Mouse (Mus musculus): ENCODE measurements around the gene Tstd2. TPM values are rescaled to one million over a fixed set of nuclear protein-coding genes. Genes with fewer than 3 reads are reported as not detected.
A peak's percentile ranks its signal among the peaks of the same experiment; 100 is the strongest.

The Tstd2 gene
- 21.5 and 25.3 TPM in 2 replicates for polyA plus RNA-seq (2015; fragmentation: Nextera tagmentation; extraction: Ambion mirVana)

DNA sequence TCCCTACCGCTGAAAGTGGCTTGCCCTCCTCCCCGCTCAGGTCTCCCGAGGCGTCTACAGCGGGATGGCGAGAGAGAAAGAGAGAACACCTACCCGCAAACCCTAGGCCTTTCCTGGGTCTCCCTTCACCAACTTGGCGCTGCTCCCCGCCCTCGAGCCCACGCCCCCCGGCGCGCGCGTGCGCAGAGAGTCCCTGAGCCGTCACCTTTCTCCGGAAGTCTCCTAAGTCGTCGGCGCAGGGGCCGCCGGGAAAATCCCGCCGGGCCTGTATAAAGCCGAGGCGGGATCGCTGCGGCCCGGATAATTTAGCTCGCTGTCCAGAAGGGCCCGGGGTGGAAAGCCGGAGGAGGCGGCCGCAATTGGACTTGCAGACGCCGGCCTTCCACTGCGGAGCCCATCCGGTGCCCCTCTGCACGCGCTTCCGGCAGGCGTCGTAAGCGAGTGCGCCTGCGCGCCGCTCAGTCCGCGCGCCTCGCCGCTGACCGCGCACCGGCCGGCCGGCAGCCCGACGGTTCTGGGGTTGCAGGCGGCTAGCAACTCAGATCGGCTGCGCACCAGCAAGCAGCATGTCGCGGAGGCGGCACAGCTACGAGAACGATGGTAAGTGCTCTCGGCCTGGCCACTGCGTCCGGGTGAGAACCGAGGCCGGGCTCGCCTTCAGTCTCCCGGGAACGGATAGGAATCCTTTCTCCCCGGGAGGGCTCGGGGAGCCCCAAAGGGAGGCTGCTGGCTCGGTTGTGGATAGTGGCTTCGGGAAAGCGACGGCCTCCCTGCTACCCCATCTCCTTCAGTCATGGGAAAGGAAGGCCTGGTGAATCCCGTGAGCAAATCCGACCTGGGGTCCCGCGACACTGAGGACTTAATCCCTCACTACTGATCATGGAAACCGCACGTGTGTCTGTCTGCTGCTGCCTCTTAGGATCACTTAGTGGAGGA, at the start of gene Tstd2, which contains the start of gene Ncbp1:
Gene Tstd2, minus strand, starts transcription at position 408 of the 936 bp plus-strand sequence.
Gene Ncbp1, plus strand, starts transcription at position 327 of the 936 bp plus-strand sequence.
- Histone ChIP-seq H3K9me3 (ENCODE audit: control insufficient read depth, low read length) (no peaks in the 10 kb centered on the region), H3K27ac (ENCODE audit: low read length) (peak within 1 kb of the TSS; percentile 99), H3K4me2 (ENCODE audit: low read depth, low read length) (peak within 1 kb of the TSS; percentile 89), H3K4me3 (ENCODE audit: low read length) (peak within 1 kb of the TSS; percentile 95), H3K9ac (ENCODE audit: low read depth, low read length) (peak within 1 kb of the TSS; percentile 93), H3K4me1 (ENCODE audit: control insufficient read depth, insufficient read depth, low read length) (peaks cover 9% of the 10 kb centered on the region), H3K36me3 (ENCODE audit: control insufficient read depth, insufficient read depth, low read length) (no peaks in the 10 kb centered on the region), H3K27me3 (replicated peaks; ENCODE audit: control insufficient read depth, insufficient read depth, low read length) (no peaks in the 10 kb centered on the region)
- WGBS, result under 1% methylated on average over 87 of the region's 90 CpGs
- ATAC-seq, result peak; percentile 94

DNA sequence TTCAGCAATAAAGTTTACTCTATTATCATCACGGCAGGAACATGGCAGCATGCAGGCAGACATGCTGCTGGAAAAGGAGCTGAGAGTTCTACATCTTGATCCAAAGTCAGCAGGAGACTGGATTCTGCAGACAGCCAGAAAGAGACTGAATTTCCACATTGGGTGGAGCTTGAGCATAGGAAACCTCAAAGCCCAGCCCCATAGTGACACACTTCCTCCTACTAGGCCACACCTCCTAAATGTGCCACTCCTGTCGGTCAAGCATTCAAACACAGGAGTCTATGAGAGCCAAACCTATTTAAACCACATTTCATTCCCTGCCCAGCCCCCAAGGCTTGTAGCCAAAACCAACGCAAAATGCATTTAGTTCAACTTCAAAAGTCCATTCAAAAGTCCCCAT, 48.0 kb upstream of the Tstd2 start:
- Histone ChIP-seq H3K9ac (ENCODE audit: low read depth, low read length) (no peak overlapping the region), H3K9me3 (ENCODE audit: control insufficient read depth, low read length) (no peaks in the 10 kb centered on the region), H3K27me3 (replicated peaks; ENCODE audit: control insufficient read depth, insufficient read depth, low read length) (no peaks in the 10 kb centered on the region), H3K4me2 (ENCODE audit: low read depth, low read length) (no peak overlapping the region), H3K4me1 (ENCODE audit: control insufficient read depth, insufficient read depth, low read length) (no peaks in the 10 kb centered on the region), H3K36me3 (ENCODE audit: control insufficient read depth, insufficient read depth, low read length) (peaks cover 10% of the 10 kb centered on the region), H3K4me3 (ENCODE audit: low read length) (no peak overlapping the region), H3K27ac (ENCODE audit: low read length) (no peak overlapping the region)
- no peak for ATAC-seq
- 76% methylated on average over 3 of the region's 3 CpGs for WGBS

DNA sequence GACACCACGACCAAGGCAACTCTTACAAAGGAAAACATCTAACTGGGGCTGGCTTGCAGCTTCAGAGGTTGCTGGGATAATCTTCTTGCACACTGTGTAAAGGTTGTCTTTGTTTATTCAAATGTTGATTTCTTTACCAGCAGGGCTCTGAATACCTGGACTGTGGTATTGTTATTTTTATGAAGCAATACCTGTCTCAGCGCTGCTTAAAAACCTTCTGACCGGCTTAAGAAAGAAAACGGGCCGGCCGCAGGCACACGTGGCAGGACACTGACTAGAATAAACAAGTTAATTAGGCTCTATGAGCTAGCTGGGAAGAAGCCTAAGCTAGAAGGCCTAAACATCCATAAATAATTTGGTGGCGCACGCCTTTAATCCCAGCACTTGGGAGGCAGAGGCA, 47.4 kb upstream of the Tstd2 start:
- Histone ChIP-seq H3K36me3 (ENCODE audit: control insufficient read depth, insufficient read depth, low read length) (peaks cover 10% of the 10 kb centered on the region), H3K27ac (ENCODE audit: low read length) (no peak overlapping the region), H3K4me1 (ENCODE audit: control insufficient read depth, insufficient read depth, low read length) (no peaks in the 10 kb centered on the region), H3K27me3 (replicated peaks; ENCODE audit: control insufficient read depth, insufficient read depth, low read length) (no peaks in the 10 kb centered on the region), H3K9ac (ENCODE audit: low read depth, low read length) (no peak overlapping the region), H3K9me3 (ENCODE audit: control insufficient read depth, low read length) (no peaks in the 10 kb centered on the region), H3K4me3 (ENCODE audit: low read length) (no peak overlapping the region), H3K4me2 (ENCODE audit: low read depth, low read length) (no peak overlapping the region)
- WGBS, result 76% methylated on average over 9 of the region's 9 CpGs
- no peak for ATAC-seq

DNA sequence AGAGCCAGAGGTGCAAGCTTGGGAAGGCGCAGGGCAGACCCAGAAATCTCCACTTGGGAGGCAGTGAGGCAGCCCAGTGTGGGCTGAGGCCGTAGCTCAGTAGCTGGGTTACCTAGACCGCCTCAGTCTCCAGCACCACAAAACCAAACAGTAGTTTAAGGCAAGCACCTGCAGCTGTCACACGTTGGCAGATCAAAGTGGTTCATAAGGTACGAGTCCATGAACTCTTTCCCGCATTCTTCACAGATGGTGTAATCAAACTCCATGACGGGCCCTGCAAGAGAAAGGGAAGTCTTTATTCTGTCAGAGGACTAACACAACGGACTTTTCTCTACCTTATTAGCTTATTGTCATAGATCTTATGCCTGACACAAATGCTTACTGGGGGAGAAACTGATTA, 46.9 kb upstream of the Tstd2 start:
- Histone ChIP-seq H3K36me3 (ENCODE audit: control insufficient read depth, insufficient read depth, low read length) (peaks cover 10% of the 10 kb centered on the region), H3K27me3 (replicated peaks; ENCODE audit: control insufficient read depth, insufficient read depth, low read length) (no peaks in the 10 kb centered on the region), H3K9me3 (ENCODE audit: control insufficient read depth, low read length) (no peaks in the 10 kb centered on the region), H3K4me3 (ENCODE audit: low read length) (no peak overlapping the region), H3K4me2 (ENCODE audit: low read depth, low read length) (no peak overlapping the region), H3K4me1 (ENCODE audit: control insufficient read depth, insufficient read depth, low read length) (no peaks in the 10 kb centered on the region), H3K9ac (ENCODE audit: low read depth, low read length) (no peak overlapping the region), H3K27ac (ENCODE audit: low read length) (no peak overlapping the region)
- ATAC-seq, result no peak
- WGBS, result 69% methylated on average over 8 of the region's 8 CpGs

DNA sequence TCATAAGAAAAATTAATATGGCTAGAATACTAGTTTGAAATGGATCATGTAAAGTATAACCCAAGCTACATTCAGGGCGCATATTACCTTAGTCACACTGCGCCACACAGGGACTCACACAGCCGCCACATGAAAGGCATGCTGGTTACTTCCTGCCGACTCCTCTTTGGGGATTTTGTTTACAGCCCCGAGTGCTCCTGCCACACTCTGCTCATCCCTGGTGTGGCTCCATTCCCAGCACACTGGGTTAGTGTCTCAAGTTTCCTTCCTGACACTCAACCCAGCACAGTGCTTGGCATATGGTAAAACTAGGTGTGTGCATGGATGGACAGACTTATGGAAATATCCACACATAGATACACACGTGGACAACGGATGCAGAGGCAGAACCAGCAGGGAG, 43.7 kb upstream of the Tstd2 start:
- Histone ChIP-seq H3K9me3 (ENCODE audit: control insufficient read depth, low read length) (no peaks in the 10 kb centered on the region), H3K27me3 (replicated peaks; ENCODE audit: control insufficient read depth, insufficient read depth, low read length) (no peaks in the 10 kb centered on the region), H3K27ac (ENCODE audit: low read length) (no peak overlapping the region), H3K9ac (ENCODE audit: low read depth, low read length) (no peak overlapping the region), H3K4me2 (ENCODE audit: low read depth, low read length) (no peak overlapping the region), H3K4me3 (ENCODE audit: low read length) (no peak overlapping the region), H3K4me1 (ENCODE audit: control insufficient read depth, insufficient read depth, low read length) (no peaks in the 10 kb centered on the region), H3K36me3 (ENCODE audit: control insufficient read depth, insufficient read depth, low read length) (peaks cover 14% of the 10 kb centered on the region)
- ATAC-seq, result no peak
- 80% methylated on average over 7 of the region's 7 CpGs for WGBS

DNA sequence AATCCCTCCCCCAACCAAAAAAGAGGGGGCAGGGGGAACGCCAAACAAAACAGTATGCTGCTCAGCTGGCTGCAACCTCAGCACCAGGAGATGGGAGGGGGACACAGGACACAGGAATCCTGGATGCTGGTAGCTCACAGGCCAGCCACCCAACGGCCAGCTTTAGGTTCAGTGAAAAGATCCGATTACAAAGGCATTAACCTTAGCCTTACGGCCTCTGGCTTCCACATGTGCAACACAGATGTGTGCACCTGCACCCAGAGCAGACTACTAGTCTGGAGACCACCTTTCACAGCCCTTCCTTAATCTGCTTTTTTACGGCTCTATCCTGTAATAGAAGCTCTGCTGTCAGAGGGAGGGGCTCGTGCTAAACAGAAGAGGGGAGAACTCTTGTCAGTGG, 42.7 kb upstream of the Tstd2 start:
- H3K9me3 ChIP-seq (ENCODE audit: control insufficient read depth, low read length), result no peaks in the 10 kb centered on the region
- H3K36me3 ChIP-seq (ENCODE audit: control insufficient read depth, insufficient read depth, low read length), result peaks cover 11% of the 10 kb centered on the region
- no peak for ATAC-seq
- H3K27me3 ChIP-seq (replicated peaks; ENCODE audit: control insufficient read depth, insufficient read depth, low read length), result no peaks in the 10 kb centered on the region
- H3K4me3 ChIP-seq (ENCODE audit: low read length), result no peak overlapping the region
- no peak overlapping the region for H3K4me2 ChIP-seq (ENCODE audit: low read depth, low read length)
- H3K27ac ChIP-seq (ENCODE audit: low read length), result no peak overlapping the region
- H3K4me1 ChIP-seq (ENCODE audit: control insufficient read depth, insufficient read depth, low read length), result no peaks in the 10 kb centered on the region
- H3K9ac ChIP-seq (ENCODE audit: low read depth, low read length), result no peak overlapping the region
- WGBS, result 56% methylated on average over 6 of the region's 6 CpGs

DNA sequence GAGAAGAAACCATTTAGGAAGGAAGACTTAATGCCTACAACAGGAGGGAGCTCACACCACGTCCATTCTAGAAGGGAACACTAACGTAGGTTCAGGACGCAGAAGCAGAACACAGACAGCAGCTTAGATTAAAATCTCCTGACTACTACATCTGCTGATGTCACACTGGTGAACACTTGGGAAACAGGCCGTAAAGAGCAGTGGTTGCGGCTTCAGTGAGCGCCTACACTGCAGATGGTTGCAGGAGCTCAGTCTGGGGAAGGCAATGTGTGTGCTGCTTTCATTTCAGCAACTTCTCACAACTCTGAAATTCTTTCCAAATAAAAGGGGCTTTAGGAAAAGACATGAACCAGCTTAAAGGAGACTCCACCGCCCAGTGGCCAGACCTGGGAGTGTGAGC, 39.0 kb upstream of the Tstd2 start:
- H3K36me3 ChIP-seq (ENCODE audit: control insufficient read depth, insufficient read depth, low read length), result peaks cover 37% of the 10 kb centered on the region
- no peak overlapping the region for H3K4me3 ChIP-seq (ENCODE audit: low read length)
- no peak overlapping the region for H3K27ac ChIP-seq (ENCODE audit: low read length)
- WGBS, result 85% methylated on average over 7 of the region's 7 CpGs
- no peaks in the 10 kb centered on the region for H3K27me3 ChIP-seq (replicated peaks; ENCODE audit: control insufficient read depth, insufficient read depth, low read length)
- no peak for ATAC-seq
- no peaks in the 10 kb centered on the region for H3K9me3 ChIP-seq (ENCODE audit: control insufficient read depth, low read length)
- H3K4me2 ChIP-seq (ENCODE audit: low read depth, low read length), result no peak overlapping the region
- no peaks in the 10 kb centered on the region for H3K4me1 ChIP-seq (ENCODE audit: control insufficient read depth, insufficient read depth, low read length)
- H3K9ac ChIP-seq (ENCODE audit: low read depth, low read length), result no peak overlapping the region

DNA sequence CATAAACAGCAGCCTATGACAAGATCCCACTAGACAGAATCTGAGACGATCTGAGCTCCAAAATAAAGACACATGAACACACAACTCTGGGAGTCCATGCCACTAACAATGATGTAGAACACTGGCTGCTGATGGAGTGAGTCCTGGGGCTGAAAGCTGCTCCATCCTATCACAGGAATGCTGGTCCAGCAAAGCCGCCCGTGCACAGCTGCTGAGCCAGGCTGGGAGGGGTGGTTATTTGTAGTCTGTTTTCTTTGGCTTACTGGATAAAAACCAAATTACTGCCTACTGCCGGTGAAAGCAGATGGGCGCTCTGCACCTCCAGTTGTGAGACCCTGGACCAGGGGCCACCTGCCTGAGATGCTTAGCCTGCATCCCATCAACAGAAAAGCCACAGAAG, 38.5 kb upstream of the Tstd2 start:
- no peak overlapping the region for H3K9ac ChIP-seq (ENCODE audit: low read depth, low read length)

DNA sequence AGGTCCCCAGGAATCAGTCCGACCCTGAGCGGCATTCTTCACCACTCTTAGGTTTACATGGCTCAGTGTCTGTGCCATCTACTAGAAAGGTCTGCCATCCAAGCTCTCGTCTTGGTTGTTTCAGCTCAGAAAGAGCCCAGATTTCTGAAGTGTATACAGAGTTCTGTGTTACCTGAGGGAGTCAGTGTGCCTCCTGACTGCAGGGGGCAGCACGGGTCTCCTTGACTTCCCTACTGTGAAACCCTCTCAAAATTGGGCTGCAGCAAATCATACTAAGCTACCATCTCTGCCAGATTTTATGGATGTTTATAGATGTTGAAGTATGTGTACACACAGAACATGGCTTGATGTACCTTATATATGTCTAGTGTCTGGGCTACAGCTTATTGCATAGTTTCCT, 37.8 kb upstream of the Tstd2 start:
- ATAC-seq, result no peak
- H3K36me3 ChIP-seq (ENCODE audit: control insufficient read depth, insufficient read depth, low read length), result peaks cover 38% of the 10 kb centered on the region
- no peaks in the 10 kb centered on the region for H3K9me3 ChIP-seq (ENCODE audit: control insufficient read depth, low read length)
- no peaks in the 10 kb centered on the region for H3K4me1 ChIP-seq (ENCODE audit: control insufficient read depth, insufficient read depth, low read length)
- H3K9ac ChIP-seq (ENCODE audit: low read depth, low read length), result no peak overlapping the region
- WGBS, result 74% methylated on average over 4 of the region's 4 CpGs
- no peak overlapping the region for H3K27ac ChIP-seq (ENCODE audit: low read length)
- H3K4me2 ChIP-seq (ENCODE audit: low read depth, low read length), result no peak overlapping the region
- H3K27me3 ChIP-seq (replicated peaks; ENCODE audit: control insufficient read depth, insufficient read depth, low read length), result no peaks in the 10 kb centered on the region
- no peak overlapping the region for H3K4me3 ChIP-seq (ENCODE audit: low read length)

More for the DNA sequence above, 38.5 kb upstream of the Tstd2 start:
- Histone ChIP-seq H3K36me3 (ENCODE audit: control insufficient read depth, insufficient read depth, low read length) (peaks cover 35% of the 10 kb centered on the region), H3K4me3 (ENCODE audit: low read length) (no peak overlapping the region), H3K4me2 (ENCODE audit: low read depth, low read length) (no peak overlapping the region), H3K27me3 (replicated peaks; ENCODE audit: control insufficient read depth, insufficient read depth, low read length) (no peaks in the 10 kb centered on the region), H3K27ac (ENCODE audit: low read length) (no peak overlapping the region), H3K4me1 (ENCODE audit: control insufficient read depth, insufficient read depth, low read length) (no peaks in the 10 kb centered on the region), H3K9me3 (ENCODE audit: control insufficient read depth, low read length) (no peaks in the 10 kb centered on the region)
- WGBS, result 77% methylated on average over 5 of the region's 5 CpGs
- no peak for ATAC-seq
